Mouse (Mus musculus) forebrain, postnatal 0 days (tissue): Measurements from ENCODE around the gene Krtap17-1. TPM values are rescaled to one million over a fixed set of nuclear protein-coding genes. Genes with fewer than 3 reads are reported as not detected.
A peak's percentile ranks its signal among the peaks of the same experiment; 100 is the strongest.

Source experiments
- ATAC-seq: fragments of 200-750 bp; cut with Nextera tagmentation; 2 replicates; pipeline ENCODE4 v1.8.0; 2017; ENCODE audit warnings: mild to moderate bottlenecking, moderate library complexity
- DNase-seq: peaks from one replicate; pipeline ENCODE4 v3.0.0-alpha.2; 2015
- H3K27ac ChIP-seq: fragments of 300-500 bp; sonication (generic); 2 replicates; pipeline ENCODE4 v1.5.1; 2014; ENCODE audit warnings: low read depth, mild to moderate bottlenecking, antibody characterized with exemption, low read length, moderate library complexity, mixed read lengths
- H3K27me3 ChIP-seq: fragments of 300-500 bp; sonication (generic); 2 replicates; pipeline ENCODE4 v1.6.1; 2014; ENCODE audit warnings: mild to moderate bottlenecking, low read length, mixed read lengths; ENCODE audit not compliant: insufficient read depth
- H3K36me3 ChIP-seq: fragments of 300-500 bp; sonication (generic); 2 replicates; pipeline ENCODE4 v1.6.1; 2014; ENCODE audit warnings: mild to moderate bottlenecking, moderate library complexity; ENCODE audit not compliant: insufficient read depth
- H3K4me1 ChIP-seq: fragments of 300-500 bp; sonication (generic); 2 replicates; pipeline ENCODE4 v1.6.1; 2014; ENCODE audit warnings: antibody characterized with exemption; ENCODE audit not compliant: insufficient read depth
- H3K4me2 ChIP-seq: fragments of 300-500 bp; sonication (generic); 2 replicates; pipeline ENCODE4 v1.6.1; 2014; ENCODE audit warnings: low read depth, mild to moderate bottlenecking, moderate library complexity
- H3K4me3 ChIP-seq: fragments of 300-500 bp; sonication (generic); 2 replicates; pipeline ENCODE4 v1.5.1; 2014; ENCODE audit warnings: low read depth, low read length, mixed read lengths
- H3K9ac ChIP-seq: fragments of 300-500 bp; sonication (generic); 2 replicates; pipeline ENCODE4 v1.6.1; 2014; ENCODE audit warnings: mild to moderate bottlenecking
- H3K9me3 ChIP-seq: fragments of 300-500 bp; sonication (generic); 2 replicates; pipeline ENCODE4 v1.6.1; 2016; ENCODE audit warnings: low read length
- CTCF ChIP-seq: sonication (generic); IDR thresholded peaks from 2 replicates; pipeline ENCODE4 v1.5.1; 2016; ENCODE audit warnings: antibody characterized with exemption, control low read depth, low read depth
- WGBS: fragments of 180-500 bp; shearing (Covaris S2); extraction: QIAGEN DNeasy Blood & Tissue Kit; methylation state at CpG from one replicate; pipeline ENCODE4 v1.1.7; 2014; 5-methylcytosine and 5-hydroxymethylcytosine counted together
- polyA plus RNA-seq: library from polyadenylated mRNA; unstranded; fragments of >200 nt; fragmentation: Nextera tagmentation; extraction: Ambion mirVana; gene quantifications from 2 replicates; pipeline ENCODE4 v1.2.1, GENCODE M21; 2015
- total RNA-seq: library from RNA; depleted of rRNA; stranded (reverse); fragments of >200 nt; gene quantifications from 2 replicates; pipeline ENCODE4 v1.2.3, GENCODE M21; 2014

The Krtap17-1 gene
- total and polyA plus RNA-seq, 2 experiments from 2014 or later: 0.98 TPM; not detected in 1

DNA sequence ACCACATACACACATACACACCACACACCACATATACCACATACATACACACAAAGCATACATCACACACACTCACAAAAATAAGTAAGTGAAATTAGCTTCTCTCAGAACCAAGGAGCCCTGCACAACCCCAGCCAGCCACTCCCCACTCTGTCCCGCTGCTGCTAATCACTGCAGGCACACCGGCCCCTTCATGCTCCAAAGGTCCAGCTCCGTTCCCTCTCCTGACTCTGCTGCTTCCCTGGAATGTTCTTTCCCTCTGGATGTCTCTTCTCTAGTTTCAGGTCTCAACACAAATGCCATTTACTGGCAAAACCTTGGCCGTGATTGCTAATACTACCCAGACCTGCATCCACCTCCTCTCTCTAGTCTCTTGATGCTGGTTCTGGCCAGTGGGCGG, 16.9 kb upstream of the Krtap17-1 start:
- H3K4me1 ChIP-seq: no peaks in the 10 kb centered on the region
- ATAC-seq: no peak
- no peaks in the 10 kb centered on the region for H3K27me3 ChIP-seq
- no peaks in the 10 kb centered on the region for H3K9me3 ChIP-seq
- 88% methylated on average over 5 of the region's 5 CpGs for WGBS
- H3K36me3 ChIP-seq: no peaks in the 10 kb centered on the region
- TF ChIP-seq CTCF: no peak
- no peak overlapping the region for H3K4me2 ChIP-seq
- no peak overlapping the region for H3K4me3 ChIP-seq
- no peak overlapping the region for H3K27ac ChIP-seq
- no peak for DNase-seq
- H3K9ac ChIP-seq: no peak overlapping the region

GRCm38 (mm10) chr11:100008336-100008735, 14.5 kb upstream of the Krtap17-1 start:
- Histone ChIP-seq H3K4me3 (no peak overlapping the region), H3K27me3 (no peaks in the 10 kb centered on the region), H3K36me3 (no peaks in the 10 kb centered on the region), H3K4me1 (no peaks in the 10 kb centered on the region), H3K9me3 (no peaks in the 10 kb centered on the region), H3K9ac (no peak overlapping the region), H3K27ac (no peak overlapping the region), H3K4me2 (no peak overlapping the region)
- 86% methylated on average over 5 of the region's 5 CpGs for WGBS
- DNase-seq (no peak), ATAC-seq (no peak)
- no peak for TF ChIP-seq CTCF

DNA sequence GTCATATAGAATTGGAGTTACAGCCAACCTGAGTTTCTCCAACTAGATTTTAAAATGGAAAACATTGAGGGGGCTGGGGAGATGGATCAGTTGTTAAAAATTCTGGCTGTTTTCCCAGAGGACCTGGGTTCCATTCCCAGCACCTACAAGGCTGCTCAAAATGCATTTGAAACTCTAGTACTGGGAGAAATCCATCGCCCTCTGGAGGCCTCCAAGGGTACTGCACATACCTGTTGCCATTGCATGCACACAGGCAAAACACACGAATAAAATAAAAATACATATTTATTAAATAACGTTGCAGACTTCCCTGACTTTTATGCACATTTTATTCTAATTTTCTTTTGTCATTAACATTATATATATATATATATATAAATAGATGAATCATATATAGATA, 12.8 kb upstream of the Krtap17-1 start:
- ATAC-seq (no peak), DNase-seq (no peak)
- H3K27ac ChIP-seq: no peak overlapping the region
- H3K36me3 ChIP-seq: no peaks in the 10 kb centered on the region
- no peak overlapping the region for H3K4me3 ChIP-seq
- no peak overlapping the region for H3K4me2 ChIP-seq
- no peaks in the 10 kb centered on the region for H3K27me3 ChIP-seq
- 60% methylated on average over 3 of the region's 3 CpGs for WGBS
- H3K9ac ChIP-seq: no peak overlapping the region
- no peaks in the 10 kb centered on the region for H3K9me3 ChIP-seq
- no peaks in the 10 kb centered on the region for H3K4me1 ChIP-seq
- TF ChIP-seq CTCF: peak; percentile 36

- DNase-seq: no peak
- H3K4me2 ChIP-seq: no peak overlapping the region
- ATAC-seq: no peak
- H3K27me3 ChIP-seq: no peaks in the 10 kb centered on the region
- H3K9me3 ChIP-seq: no peaks in the 10 kb centered on the region
- no peak overlapping the region for H3K27ac ChIP-seq
- WGBS: 89% methylated on average over 8 of the region's 8 CpGs
- H3K36me3 ChIP-seq: no peaks in the 10 kb centered on the region
- H3K9ac ChIP-seq: no peak overlapping the region
- no peak for TF ChIP-seq CTCF
- no peaks in the 10 kb centered on the region for H3K4me1 ChIP-seq
- no peak overlapping the region for H3K4me3 ChIP-seq
These were observed 12.1 kb upstream of the Krtap17-1 start for GRCm38 (mm10) chr11:100005905-100006304.

DNA sequence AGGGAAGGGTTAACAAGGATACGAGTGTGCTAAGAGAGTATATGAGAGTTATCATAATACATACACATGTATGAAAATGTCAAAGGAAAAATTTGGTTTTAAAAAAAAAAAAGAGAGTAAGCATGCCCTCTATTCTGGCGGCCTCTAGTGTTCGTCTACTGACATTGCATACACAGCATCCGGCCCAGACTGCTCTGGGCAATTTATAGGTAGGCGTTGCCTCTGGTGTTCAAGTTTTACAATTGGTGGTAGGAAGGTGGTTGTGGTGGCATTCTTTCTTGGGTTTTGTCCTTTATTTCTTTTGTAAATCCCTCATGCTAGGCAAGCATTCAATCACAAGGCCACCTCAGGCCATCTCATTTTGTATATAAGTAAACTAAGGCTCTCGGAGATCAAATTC, 11.1 kb upstream of the Krtap17-1 start:
- H3K4me1 ChIP-seq: no peaks in the 10 kb centered on the region
- no peak overlapping the region for H3K4me2 ChIP-seq
- H3K27me3 ChIP-seq: no peaks in the 10 kb centered on the region
- DNase-seq (peak; percentile 78), ATAC-seq (peak; percentile 62; the same call in 1 of the 2 replicates)
- no peak overlapping the region for H3K27ac ChIP-seq
- no peak overlapping the region for H3K4me3 ChIP-seq
- H3K9ac ChIP-seq: no peak overlapping the region
- TF ChIP-seq CTCF: peak; percentile 86
- H3K9me3 ChIP-seq: no peaks in the 10 kb centered on the region
- H3K36me3 ChIP-seq: no peaks in the 10 kb centered on the region
- 21% methylated on average over 6 of the region's 6 CpGs for WGBS

DNA sequence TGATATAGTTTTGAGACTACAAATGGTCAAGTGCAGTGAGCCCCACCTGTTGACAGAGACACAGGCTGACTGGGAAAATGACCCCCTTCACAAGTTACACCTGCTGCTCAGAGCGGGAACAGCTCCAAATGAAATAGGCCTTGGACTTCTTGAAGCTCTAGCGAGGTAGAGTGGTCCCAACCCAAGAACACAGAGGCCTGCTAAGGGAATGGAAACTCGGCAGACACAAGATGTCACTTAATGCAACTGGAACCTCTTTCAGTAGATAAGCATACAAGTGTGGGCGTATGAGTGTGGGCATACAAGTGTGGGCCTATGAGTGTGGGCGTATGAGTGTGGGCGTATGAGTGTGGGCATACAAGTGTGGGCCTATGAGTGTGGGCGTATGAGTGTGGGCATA, 5.3 kb upstream of the Krtap17-1 start:
- Histone ChIP-seq H3K27ac (no peak overlapping the region), H3K4me1 (no peaks in the 10 kb centered on the region), H3K4me2 (no peak overlapping the region), H3K9ac (no peak overlapping the region), H3K9me3 (no peaks in the 10 kb centered on the region), H3K4me3 (no peak overlapping the region), H3K27me3 (peaks cover 7% of the 10 kb centered on the region; the same call in 1 of the 2 replicates), H3K36me3 (no peaks in the 10 kb centered on the region)
- ATAC-seq: no peak
- TF ChIP-seq CTCF: no peak
- no peak for DNase-seq
- 93% methylated on average over 7 of the region's 7 CpGs for WGBS

GRCm38 (mm10) chr11:99994384-99994661, 529 bp upstream of the Krtap17-1 start:
- 65% methylated on average over 4 of the region's 4 CpGs for WGBS
- no peak overlapping the region for H3K9ac ChIP-seq
- H3K4me2 ChIP-seq: no peak overlapping the region
- no peak for DNase-seq
- no peaks in the 10 kb centered on the region for H3K9me3 ChIP-seq
- no peak for TF ChIP-seq CTCF
- no peaks in the 10 kb centered on the region for H3K36me3 ChIP-seq
- H3K4me3 ChIP-seq: no peak overlapping the region
- H3K27me3 ChIP-seq: peaks cover 8% of the 10 kb centered on the region; the same call in 1 of the 2 replicates
- no peaks in the 10 kb centered on the region for H3K4me1 ChIP-seq
- no peak overlapping the region for H3K27ac ChIP-seq
- ATAC-seq: no peak

- Histone ChIP-seq H3K4me2 (no peak overlapping the region), H3K36me3 (no peaks in the 10 kb centered on the region), H3K27ac (no peak overlapping the region), H3K4me1 (no peaks in the 10 kb centered on the region), H3K4me3 (no peak overlapping the region), H3K9me3 (no peaks in the 10 kb centered on the region), H3K27me3 (peaks cover 8% of the 10 kb centered on the region; the same call in 1 of the 2 replicates), H3K9ac (no peak overlapping the region)
- DNase-seq: peak; percentile 50
- ATAC-seq: no peak
- no peak for TF ChIP-seq CTCF
- 61% methylated on average over 3 of the region's 3 CpGs for WGBS
These were observed 3.2 kb downstream of the Krtap17-1 start for GRCm38 (mm10) chr11:99990571-99990970.
